Mouse (Mus musculus): ENCODE results near the gene Trpm6. TPM values are rescaled to one million over a fixed set of nuclear protein-coding genes. Genes with fewer than 3 reads are reported as not detected.
A peak's percentile ranks its signal among the peaks of the same experiment; 100 is the strongest.

Gene Trpm6
- polyA plus RNA-seq, 1 experiment from 2014 or later: 0.61 TPM

GRCm38 (mm10) chr19:18757191-18757590 lies 7.4 kb downstream of the Trpm6 start:
- ATAC-seq (ENCODE audit: low FRiP score, low TSS enrichment): no peak
- Histone ChIP-seq H3K4me1 (ENCODE audit: control insufficient read depth, insufficient read depth, low read length) (peaks cover 6% of the 10 kb centered on the region; the same call in 1 of the 2 replicates), H3K9me3 (ENCODE audit: control insufficient read depth, low read length) (no peaks in the 10 kb centered on the region), H3K4me2 (replicated peaks; ENCODE audit: low read depth, low read length) (no peak overlapping the region), H3K27me3 (ENCODE audit: control insufficient read depth, insufficient read depth, low read length) (no peaks in the 10 kb centered on the region), H3K4me3 (ENCODE audit: low read length) (no peak overlapping the region), H3K27ac (ENCODE audit: low read depth, low read length) (no peak overlapping the region), H3K36me3 (ENCODE audit: control insufficient read depth, insufficient read depth, low read length) (no peaks in the 10 kb centered on the region), H3K9ac (ENCODE audit: low read depth, low read length) (no peak overlapping the region)

- H3K27ac ChIP-seq (ENCODE audit: low read depth, low read length): no peak overlapping the region
- H3K9me3 ChIP-seq (ENCODE audit: control insufficient read depth, low read length): no peaks in the 10 kb centered on the region
- H3K4me2 ChIP-seq (replicated peaks; ENCODE audit: low read depth, low read length): no peak overlapping the region
- no peak overlapping the region for H3K4me3 ChIP-seq (ENCODE audit: low read length)
- H3K4me1 ChIP-seq (ENCODE audit: control insufficient read depth, insufficient read depth, low read length): peaks cover 6% of the 10 kb centered on the region; the same call in 1 of the 2 replicates
- WGBS: 74% methylated on average over 4 of the region's 4 CpGs
- no peak overlapping the region for H3K9ac ChIP-seq (ENCODE audit: low read depth, low read length)
- no peaks in the 10 kb centered on the region for H3K27me3 ChIP-seq (ENCODE audit: control insufficient read depth, insufficient read depth, low read length)
- no peak for ATAC-seq (ENCODE audit: low FRiP score, low TSS enrichment)
- H3K36me3 ChIP-seq (ENCODE audit: control insufficient read depth, insufficient read depth, low read length): no peaks in the 10 kb centered on the region
These were observed 7.9 kb downstream of the Trpm6 start for GRCm38 (mm10) chr19:18757706-18758105.

- 29% methylated on average over 6 of the region's 6 CpGs for WGBS
- Histone ChIP-seq H3K27ac (ENCODE audit: low read depth, low read length) (no peak overlapping the region), H3K4me2 (replicated peaks; ENCODE audit: low read depth, low read length) (no peak overlapping the region), H3K9ac (ENCODE audit: low read depth, low read length) (no peak overlapping the region), H3K9me3 (ENCODE audit: control insufficient read depth, low read length) (no peaks in the 10 kb centered on the region), H3K36me3 (ENCODE audit: control insufficient read depth, insufficient read depth, low read length) (no peaks in the 10 kb centered on the region), H3K4me1 (ENCODE audit: control insufficient read depth, insufficient read depth, low read length) (peaks cover 6% of the 10 kb centered on the region; the same call in 1 of the 2 replicates), H3K4me3 (ENCODE audit: low read length) (no peak overlapping the region), H3K27me3 (ENCODE audit: control insufficient read depth, insufficient read depth, low read length) (no peaks in the 10 kb centered on the region)
- peak; percentile 84 for ATAC-seq (ENCODE audit: low FRiP score, low TSS enrichment)
These were observed 8.5 kb downstream of the Trpm6 start for GRCm38 (mm10) chr19:18758269-18758668.

GRCm38 (mm10) chr19:18758916-18759315 lies 9.1 kb downstream of the Trpm6 start:
- peaks cover 6% of the 10 kb centered on the region; the same call in 1 of the 2 replicates for H3K4me1 ChIP-seq (ENCODE audit: control insufficient read depth, insufficient read depth, low read length)
- H3K36me3 ChIP-seq (ENCODE audit: control insufficient read depth, insufficient read depth, low read length): no peaks in the 10 kb centered on the region
- H3K4me3 ChIP-seq (ENCODE audit: low read length): no peak overlapping the region
- no peak overlapping the region for H3K4me2 ChIP-seq (replicated peaks; ENCODE audit: low read depth, low read length)
- no peak overlapping the region for H3K27ac ChIP-seq (ENCODE audit: low read depth, low read length)
- WGBS: 22% methylated on average over 9 of the region's 9 CpGs
- H3K9me3 ChIP-seq (ENCODE audit: control insufficient read depth, low read length): no peaks in the 10 kb centered on the region
- ATAC-seq (ENCODE audit: low FRiP score, low TSS enrichment): peak; percentile 95
- H3K27me3 ChIP-seq (ENCODE audit: control insufficient read depth, insufficient read depth, low read length): no peaks in the 10 kb centered on the region
- no peak overlapping the region for H3K9ac ChIP-seq (ENCODE audit: low read depth, low read length)

GRCm38 (mm10) chr19:18766399-18766798 lies 16.6 kb downstream of the Trpm6 start:
- no peaks in the 10 kb centered on the region for H3K4me1 ChIP-seq (ENCODE audit: control insufficient read depth, insufficient read depth, low read length)
- ATAC-seq (ENCODE audit: low FRiP score, low TSS enrichment): no peak
- H3K27me3 ChIP-seq (ENCODE audit: control insufficient read depth, insufficient read depth, low read length): no peaks in the 10 kb centered on the region
- no peak overlapping the region for H3K27ac ChIP-seq (ENCODE audit: low read depth, low read length)
- 74% methylated on average over 5 of the region's 5 CpGs for WGBS
- no peak overlapping the region for H3K4me3 ChIP-seq (ENCODE audit: low read length)
- H3K4me2 ChIP-seq (replicated peaks; ENCODE audit: low read depth, low read length): no peak overlapping the region
- H3K9me3 ChIP-seq (ENCODE audit: control insufficient read depth, low read length): no peaks in the 10 kb centered on the region
- no peak overlapping the region for H3K9ac ChIP-seq (ENCODE audit: low read depth, low read length)
- H3K36me3 ChIP-seq (ENCODE audit: control insufficient read depth, insufficient read depth, low read length): no peaks in the 10 kb centered on the region

GRCm38 (mm10) chr19:18771048-18771447 lies 21.3 kb downstream of the Trpm6 start:
- 63% methylated on average over 1 of the region's 1 CpGs for WGBS
- no peaks in the 10 kb centered on the region for H3K27me3 ChIP-seq (ENCODE audit: control insufficient read depth, insufficient read depth, low read length)
- no peak overlapping the region for H3K27ac ChIP-seq (ENCODE audit: low read depth, low read length)
- H3K9me3 ChIP-seq (ENCODE audit: control insufficient read depth, low read length): no peaks in the 10 kb centered on the region
- ATAC-seq (ENCODE audit: low FRiP score, low TSS enrichment): no peak
- H3K4me3 ChIP-seq (ENCODE audit: low read length): no peak overlapping the region
- H3K4me1 ChIP-seq (ENCODE audit: control insufficient read depth, insufficient read depth, low read length): no peaks in the 10 kb centered on the region
- H3K4me2 ChIP-seq (replicated peaks; ENCODE audit: low read depth, low read length): no peak overlapping the region
- H3K36me3 ChIP-seq (ENCODE audit: control insufficient read depth, insufficient read depth, low read length): no peaks in the 10 kb centered on the region
- H3K9ac ChIP-seq (ENCODE audit: low read depth, low read length): no peak overlapping the region

- Histone ChIP-seq H3K36me3 (ENCODE audit: control insufficient read depth, insufficient read depth, low read length) (no peaks in the 10 kb centered on the region), H3K27ac (ENCODE audit: low read depth, low read length) (no peak overlapping the region), H3K4me2 (replicated peaks; ENCODE audit: low read depth, low read length) (no peak overlapping the region), H3K9me3 (ENCODE audit: control insufficient read depth, low read length) (no peaks in the 10 kb centered on the region), H3K27me3 (ENCODE audit: control insufficient read depth, insufficient read depth, low read length) (no peaks in the 10 kb centered on the region), H3K9ac (ENCODE audit: low read depth, low read length) (no peak overlapping the region), H3K4me1 (ENCODE audit: control insufficient read depth, insufficient read depth, low read length) (no peaks in the 10 kb centered on the region), H3K4me3 (ENCODE audit: low read length) (no peak overlapping the region)
- no peak for ATAC-seq (ENCODE audit: low FRiP score, low TSS enrichment)
- 87% methylated on average over 1 of the region's 1 CpGs for WGBS
These were observed 21.8 kb downstream of the Trpm6 start for GRCm38 (mm10) chr19:18771561-18771960.

GRCm38 (mm10) chr19:18772888-18773488 lies 23.2 kb downstream of the Trpm6 start:
- ATAC-seq (ENCODE audit: low FRiP score, low TSS enrichment): no peak

GRCm38 (mm10) chr19:18774085-18774484 lies 24.3 kb downstream of the Trpm6 start:
- 0 out of 2 replicates have a peak, but pooled peaks have one; percentile 28 for ATAC-seq (ENCODE audit: low FRiP score, low TSS enrichment)
- no peaks in the 10 kb centered on the region for H3K4me1 ChIP-seq (ENCODE audit: control insufficient read depth, insufficient read depth, low read length)
- H3K4me3 ChIP-seq (ENCODE audit: low read length): no peak overlapping the region
- H3K4me2 ChIP-seq (replicated peaks; ENCODE audit: low read depth, low read length): no peak overlapping the region
- H3K36me3 ChIP-seq (ENCODE audit: control insufficient read depth, insufficient read depth, low read length): no peaks in the 10 kb centered on the region
- no peak overlapping the region for H3K9ac ChIP-seq (ENCODE audit: low read depth, low read length)
- no peak overlapping the region for H3K27ac ChIP-seq (ENCODE audit: low read depth, low read length)
- H3K27me3 ChIP-seq (ENCODE audit: control insufficient read depth, insufficient read depth, low read length): no peaks in the 10 kb centered on the region
- WGBS: 18% methylated on average over 1 of the region's 1 CpGs
- H3K9me3 ChIP-seq (ENCODE audit: control insufficient read depth, low read length): no peaks in the 10 kb centered on the region

More at GRCm38 (mm10) chr19:18772888-18773488, 23.2 kb downstream of the Trpm6 start:
- 85% methylated on average over 5 of the region's 5 CpGs for WGBS
- Histone ChIP-seq H3K36me3 (ENCODE audit: control insufficient read depth, insufficient read depth, low read length) (no peaks in the 10 kb centered on the region), H3K4me1 (ENCODE audit: control insufficient read depth, insufficient read depth, low read length) (no peaks in the 10 kb centered on the region), H3K4me3 (ENCODE audit: low read length) (no peak overlapping the region), H3K27ac (ENCODE audit: low read depth, low read length) (no peak overlapping the region), H3K4me2 (replicated peaks; ENCODE audit: low read depth, low read length) (no peak overlapping the region), H3K9me3 (ENCODE audit: control insufficient read depth, low read length) (no peaks in the 10 kb centered on the region), H3K27me3 (ENCODE audit: control insufficient read depth, insufficient read depth, low read length) (no peaks in the 10 kb centered on the region), H3K9ac (ENCODE audit: low read depth, low read length) (no peak overlapping the region)

All from kidney, embryonic 14.5 days (tissue).